Mouse (Mus musculus) lung, embryonic 15.5 days (tissue): ENCODE data around the gene Gpsm3. TPM values are rescaled to one million over a fixed set of nuclear protein-coding genes. Genes with fewer than 3 reads are reported as not detected.

ENCODE experiments used
- ATAC-seq: fragments of 200-750 bp; cut with Nextera tagmentation; 2 replicates; pipeline ENCODE4 v1.8.0; 2017; ENCODE audit warnings: moderate number of reproducible peaks, borderline replicate concordance; ENCODE audit not compliant: low FRiP score, low TSS enrichment; ENCODE audit errors: extremely low read depth
- H3K27ac ChIP-seq: fragments of 300-500 bp; sonication (generic); 2 replicates; pipeline ENCODE4 v1.5.1; 2015; ENCODE audit warnings: moderate library complexity, mild to moderate bottlenecking, inconsistent platforms
- H3K27me3 ChIP-seq: fragments of 300-500 bp; sonication (generic); 2 replicates; pipeline ENCODE4 v1.6.1; 2015; ENCODE audit warnings: inconsistent platforms
- H3K36me3 ChIP-seq: fragments of 300-500 bp; sonication (generic); 2 replicates; pipeline ENCODE4 v1.6.1; 2015; ENCODE audit warnings: inconsistent platforms
- H3K4me1 ChIP-seq: fragments of 300-500 bp; sonication (generic); 2 replicates; pipeline ENCODE4 v1.6.1; 2015; ENCODE audit warnings: inconsistent platforms
- H3K4me2 ChIP-seq: fragments of 300-500 bp; sonication (generic); 2 replicates; pipeline ENCODE4 v1.6.1; 2015; ENCODE audit warnings: inconsistent platforms, mild to moderate bottlenecking, moderate library complexity
- H3K4me3 ChIP-seq: fragments of 300-500 bp; sonication (generic); 2 replicates; pipeline ENCODE4 v1.5.1; 2015; ENCODE audit warnings: mild to moderate bottlenecking, inconsistent platforms
- H3K9ac ChIP-seq: fragments of 300-500 bp; sonication (generic); 2 replicates; pipeline ENCODE4 v1.6.1; 2015; ENCODE audit warnings: inconsistent platforms
- H3K9me3 ChIP-seq: fragments of 300-500 bp; sonication (generic); 2 replicates; pipeline ENCODE4 v1.6.1; 2016; ENCODE audit warnings: inconsistent platforms
- WGBS: fragments of 180-500 bp; shearing (Covaris S2); methylation state at CpG from one replicate; pipeline ENCODE4 v1.1.7; 2015; 5-methylcytosine and 5-hydroxymethylcytosine counted together
- polyA plus RNA-seq: library from polyadenylated mRNA; unstranded; fragments of >200 nt; fragmentation: Nextera tagmentation; extraction: Ambion mirVana; gene quantifications from 2 replicates; pipeline ENCODE4 v1.2.1, GENCODE M21; 2015

The Gpsm3 gene
- polyA plus RNA-seq, 1 experiment from 2014 or later: 17.9 TPM

- Histone ChIP-seq H3K4me2 (peak overlapping the region; percentile 82), H3K4me3 (peak overlapping the region; percentile 69), H3K27ac (0 out of 2 replicates have a peak overlapping the region, but pooled peaks have one; percentile 90), H3K36me3 (peaks cover 12% of the 10 kb centered on the region), H3K9me3 (no peaks in the 10 kb centered on the region), H3K9ac (peak overlapping the region; percentile 58), H3K4me1 (peaks cover 34% of the 10 kb centered on the region), H3K27me3 (peaks cover 26% of the 10 kb centered on the region)
- 49% methylated on average over 16 of the region's 16 CpGs for WGBS
- no peak for ATAC-seq
Measured at GRCm38 (mm10) chr17:34626062-34626772, 36.6 kb downstream of the Gpsm3 start.

GRCm38 (mm10) chr17:34626773-34627092, 37.1 kb downstream of the Gpsm3 start:
- ATAC-seq: no peak
- Histone ChIP-seq H3K4me2 (peak overlapping the region; percentile 82), H3K27ac (peak overlapping the region; percentile 90), H3K9me3 (no peaks in the 10 kb centered on the region), H3K4me3 (peak overlapping the region; percentile 69), H3K36me3 (peaks cover 8% of the 10 kb centered on the region), H3K9ac (peak overlapping the region; percentile 58), H3K27me3 (peaks cover 32% of the 10 kb centered on the region), H3K4me1 (peaks cover 39% of the 10 kb centered on the region)
- 0% methylated on average over 18 of the region's 18 CpGs for WGBS

GRCm38 (mm10) chr17:34627093-34627942, 37.7 kb downstream of the Gpsm3 start:
- under 1% methylated on average over 37 of the region's 45 CpGs for WGBS
- peak; percentile 86 for ATAC-seq
- peaks cover 45% of the 10 kb centered on the region for H3K4me1 ChIP-seq

GRCm38 (mm10) chr17:34627943-34628643, 38.5 kb downstream of the Gpsm3 start, which contains the start of gene Ppt2:
Gene Ppt2 (minus strand): TSS chr17:34628510.
- Histone ChIP-seq H3K4me3 (peak within 1 kb of the TSS; percentile 69), H3K27ac (peak within 1 kb of the TSS; percentile 90), H3K9ac (peak within 1 kb of the TSS; percentile 52), H3K27me3 (peaks cover 45% of the 10 kb centered on the region), H3K4me2 (peak within 1 kb of the TSS; percentile 82), H3K9me3 (no peaks in the 10 kb centered on the region), H3K36me3 (peaks cover 1% of the 10 kb centered on the region; the same call in 1 of the 2 replicates), H3K4me1 (peaks cover 49% of the 10 kb centered on the region)
- no peak; the same call in 1 of the 2 replicates for ATAC-seq
- 3% methylated on average over 29 of the region's 29 CpGs for WGBS

More at GRCm38 (mm10) chr17:34627093-34627942, 37.7 kb downstream of the Gpsm3 start:
- Histone ChIP-seq H3K9me3 (no peaks in the 10 kb centered on the region), H3K4me3 (peak overlapping the region; percentile 69), H3K27ac (peak overlapping the region; percentile 90), H3K36me3 (peaks cover 8% of the 10 kb centered on the region; the same call in 1 of the 2 replicates), H3K4me2 (peak overlapping the region; percentile 82), H3K27me3 (peaks cover 37% of the 10 kb centered on the region), H3K9ac (peak overlapping the region; percentile 58)

GRCm38 (mm10) chr17:34628644-34628967, 39.0 kb downstream of the Gpsm3 start:
- H3K36me3 ChIP-seq: no peaks in the 10 kb centered on the region
- H3K27ac ChIP-seq: no peak overlapping the region
- no peak for ATAC-seq
- peaks cover 50% of the 10 kb centered on the region for H3K27me3 ChIP-seq
- no peaks in the 10 kb centered on the region for H3K9me3 ChIP-seq
- no peak overlapping the region for H3K9ac ChIP-seq
- H3K4me2 ChIP-seq: peak overlapping the region; percentile 82
- 25% methylated on average over 5 of the region's 5 CpGs for WGBS
- peak overlapping the region; percentile 69; the same call in 1 of the 2 replicates for H3K4me3 ChIP-seq
- peaks cover 49% of the 10 kb centered on the region for H3K4me1 ChIP-seq

- H3K4me2 ChIP-seq: peak within 1 kb of the TSS; percentile 82
- H3K4me3 ChIP-seq: peak within 1 kb of the TSS; percentile 69
- peaks cover 57% of the 10 kb centered on the region for H3K27me3 ChIP-seq
- no peak within 1 kb of the TSS for H3K27ac ChIP-seq
- no peaks in the 10 kb centered on the region for H3K9me3 ChIP-seq
- no peak within 1 kb of the TSS for H3K9ac ChIP-seq
- WGBS: 0% methylated on average over 16 of the region's 16 CpGs
- ATAC-seq: no peak
- H3K4me1 ChIP-seq: peaks cover 49% of the 10 kb centered on the region
- H3K36me3 ChIP-seq: no peaks in the 10 kb centered on the region
Measured at GRCm38 (mm10) chr17:34629221-34629751, 39.7 kb downstream of the Gpsm3 start, which contains the start of gene Prrt1. Gene Prrt1 (plus strand): TSS chr17:34629533.

GRCm38 (mm10) chr17:34629796-34630603, 40.4 kb downstream of the Gpsm3 start:
- Histone ChIP-seq H3K4me3 (0 out of 2 replicates have a peak overlapping the region, but pooled peaks have one; percentile 15), H3K9me3 (no peaks in the 10 kb centered on the region), H3K9ac (no peak overlapping the region), H3K4me2 (peak overlapping the region; percentile 82), H3K4me1 (peaks cover 49% of the 10 kb centered on the region), H3K27ac (no peak overlapping the region), H3K27me3 (peaks cover 60% of the 10 kb centered on the region), H3K36me3 (no peaks in the 10 kb centered on the region)
- no peak for ATAC-seq
- WGBS: 18% methylated on average over 12 of the region's 12 CpGs

GRCm38 (mm10) chr17:34630761-34631301, 41.2 kb downstream of the Gpsm3 start:
- Histone ChIP-seq H3K9ac (no peak overlapping the region), H3K27ac (no peak overlapping the region), H3K4me1 (peaks cover 49% of the 10 kb centered on the region), H3K4me2 (peak overlapping the region; percentile 45), H3K4me3 (peak overlapping the region; percentile 15; the same call in 1 of the 2 replicates), H3K9me3 (no peaks in the 10 kb centered on the region), H3K36me3 (no peaks in the 10 kb centered on the region), H3K27me3 (peaks cover 69% of the 10 kb centered on the region)
- no peak for ATAC-seq
- 3% methylated on average over 47 of the region's 48 CpGs for WGBS

DNA sequence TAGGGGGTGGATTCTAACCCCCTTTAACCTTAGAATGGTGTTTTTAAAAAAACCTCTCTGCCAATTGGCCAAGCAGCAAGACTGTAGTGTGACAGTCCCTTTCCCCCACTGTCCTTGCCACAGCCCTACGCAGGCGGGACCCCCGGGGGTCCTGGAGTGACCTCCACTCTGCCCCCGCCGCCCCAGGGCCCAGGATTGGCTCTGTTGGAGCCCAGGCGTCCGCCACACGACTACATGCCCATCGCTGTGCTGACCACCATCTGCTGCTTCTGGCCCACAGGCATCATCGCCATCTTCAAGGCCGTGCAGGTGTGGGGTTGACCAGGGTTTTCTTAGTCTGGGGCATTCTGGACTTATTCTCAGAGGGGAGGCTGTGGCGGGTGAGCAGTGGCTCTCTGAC, 42.0 kb downstream of the Gpsm3 start:
- Histone ChIP-seq H3K36me3 (no peaks in the 10 kb centered on the region), H3K4me2 (peak overlapping the region; percentile 64), H3K27ac (no peak overlapping the region), H3K27me3 (peaks cover 76% of the 10 kb centered on the region), H3K9me3 (no peaks in the 10 kb centered on the region), H3K4me1 (peaks cover 42% of the 10 kb centered on the region), H3K9ac (peak overlapping the region; percentile 18; the same call in 1 of the 2 replicates), H3K4me3 (peak overlapping the region; percentile 36)
- no peak for ATAC-seq
- 3% methylated on average over 12 of the region's 12 CpGs for WGBS

DNA sequence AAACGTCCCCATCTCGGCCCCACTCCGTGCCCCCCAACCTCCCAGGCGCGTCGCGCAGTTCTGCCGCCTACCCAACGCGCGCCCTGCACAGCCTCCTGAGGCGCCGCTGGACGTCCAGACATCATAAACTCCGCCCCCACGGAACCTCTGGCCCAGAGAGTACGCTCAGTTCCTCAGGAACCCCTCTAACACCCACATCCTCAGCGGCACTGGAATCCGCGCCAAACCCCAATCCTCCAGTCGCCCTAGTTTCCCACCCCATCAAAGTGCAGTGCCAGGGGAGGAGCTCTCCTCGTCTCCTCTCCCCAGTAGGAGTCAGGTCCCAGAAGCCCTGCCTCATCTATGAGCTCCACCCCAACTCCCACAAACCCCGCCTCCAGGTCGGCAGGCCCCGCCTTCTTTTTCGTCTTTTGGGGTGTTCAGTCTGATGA, 42.7 kb downstream of the Gpsm3 start:
- Histone ChIP-seq H3K27ac (no peak overlapping the region), H3K9me3 (no peaks in the 10 kb centered on the region), H3K4me2 (peak overlapping the region; percentile 64), H3K36me3 (no peaks in the 10 kb centered on the region), H3K4me1 (peaks cover 42% of the 10 kb centered on the region), H3K9ac (peak overlapping the region; percentile 18; the same call in 1 of the 2 replicates), H3K27me3 (peaks cover 82% of the 10 kb centered on the region), H3K4me3 (peak overlapping the region; percentile 36)
- peak; percentile 61 for ATAC-seq
- under 1% methylated on average over 26 of the region's 26 CpGs for WGBS
